Mouse (Mus musculus) liver, postnatal 0 days (tissue): ENCODE measurements around the gene 4933411K16Rik.

ENCODE experiments used
- CTCF ChIP-seq: sonication (generic); IDR thresholded peaks from 2 replicates; pipeline ENCODE4 v1.5.1; 2016; ENCODE audit warnings: antibody characterized with exemption, low read depth
- EP300 ChIP-seq: IDR thresholded peaks from 2 replicates; pipeline ENCODE4 v1.6.1; 2016; ENCODE audit warnings: antibody characterized with exemption, low read depth, mild to moderate bottlenecking

GRCm38 (mm10) chr19:42011123-42011522, 40.9 kb upstream of the 4933411K16Rik start:
- TF ChIP-seq CTCF (no peak), EP300 (no peak)
